Mouse (Mus musculus) limb, embryonic 15.5 days (tissue): ENCODE results near the gene Gmcl1. TPM values are rescaled to one million over a fixed set of nuclear protein-coding genes. Genes with fewer than 3 reads are reported as not detected.
A peak's percentile ranks its signal among the peaks of the same experiment; 100 is the strongest.

Experiments
- ATAC-seq: fragments of 200-750 bp; cut with Nextera tagmentation; 2 replicates; pipeline ENCODE4 v1.8.0; 2017; ENCODE audit warnings: low read depth, moderate TSS enrichment; ENCODE audit not compliant: insufficient number of reproducible peaks, low FRiP score, low TSS enrichment
- H3K27ac ChIP-seq: fragments of 300-500 bp; sonication (generic); 2 replicates; pipeline ENCODE4 v1.5.1; 2015; ENCODE audit warnings: moderate library complexity, mild to moderate bottlenecking, inconsistent platforms
- H3K27me3 ChIP-seq: fragments of 300-500 bp; sonication (generic); 2 replicates; pipeline ENCODE4 v1.6.1; 2015; ENCODE audit warnings: inconsistent platforms
- H3K36me3 ChIP-seq: fragments of 300-500 bp; sonication (generic); 2 replicates; pipeline ENCODE4 v1.6.1; 2015; ENCODE audit warnings: inconsistent platforms
- H3K4me1 ChIP-seq: fragments of 300-500 bp; sonication (generic); 2 replicates; pipeline ENCODE4 v1.6.1; 2015; ENCODE audit warnings: inconsistent platforms
- H3K4me2 ChIP-seq: fragments of 300-500 bp; sonication (generic); 2 replicates; pipeline ENCODE4 v1.6.1; 2015; ENCODE audit warnings: mild to moderate bottlenecking, inconsistent platforms
- H3K4me3 ChIP-seq: fragments of 300-500 bp; sonication (generic); 2 replicates; pipeline ENCODE4 v1.5.1; 2015; ENCODE audit warnings: mild to moderate bottlenecking, inconsistent platforms
- H3K9ac ChIP-seq: fragments of 300-500 bp; sonication (generic); 2 replicates; pipeline ENCODE4 v1.6.1; 2015; ENCODE audit warnings: inconsistent platforms
- H3K9me3 ChIP-seq: fragments of 300-500 bp; sonication (generic); 2 replicates; pipeline ENCODE4 v1.6.1; 2016; ENCODE audit warnings: inconsistent platforms
- WGBS: fragments of 180-500 bp; shearing (Covaris S2); methylation state at CpG from one replicate; pipeline ENCODE4 v1.1.7; 2015; 5-methylcytosine and 5-hydroxymethylcytosine counted together
- polyA plus RNA-seq: library from polyadenylated mRNA; unstranded; fragments of >200 nt; fragmentation: Nextera tagmentation; extraction: Ambion mirVana; gene quantifications from 2 replicates; pipeline ENCODE4 v1.2.1, GENCODE M21; 2015

The Gmcl1 gene
- polyA plus RNA-seq, 1 experiment from 2014 or later: 31.9 TPM

DNA sequence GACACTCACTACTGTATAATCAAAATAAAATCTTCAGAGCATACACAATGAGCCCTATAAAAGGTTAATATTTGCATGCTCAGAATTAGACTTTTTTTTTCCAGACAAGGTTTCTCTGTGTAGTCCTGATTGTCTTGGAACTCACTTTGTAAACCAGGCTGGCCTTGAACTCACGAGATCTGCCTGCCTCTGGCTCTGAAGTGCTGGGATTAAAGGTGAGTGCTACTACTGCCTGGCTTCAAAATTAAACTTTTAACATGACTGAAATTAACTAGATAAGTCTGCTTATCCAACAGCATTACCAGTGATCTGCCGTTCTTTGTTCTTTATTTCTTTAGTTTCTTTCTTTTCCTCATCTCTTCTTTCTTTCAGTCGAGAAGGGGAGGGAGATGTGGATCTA is 51.9 kb downstream of the Gmcl1 start:
- H3K4me3 ChIP-seq: no peak overlapping the region
- peaks cover 11% of the 10 kb centered on the region for H3K4me1 ChIP-seq
- no peak for ATAC-seq
- no peaks in the 10 kb centered on the region for H3K27me3 ChIP-seq
- H3K4me2 ChIP-seq: no peak overlapping the region
- no peak overlapping the region for H3K9ac ChIP-seq
- H3K9me3 ChIP-seq: no peaks in the 10 kb centered on the region
- H3K27ac ChIP-seq: no peak overlapping the region
- peaks cover 61% of the 10 kb centered on the region for H3K36me3 ChIP-seq
- 82% methylated on average over 3 of the region's 3 CpGs for WGBS

DNA sequence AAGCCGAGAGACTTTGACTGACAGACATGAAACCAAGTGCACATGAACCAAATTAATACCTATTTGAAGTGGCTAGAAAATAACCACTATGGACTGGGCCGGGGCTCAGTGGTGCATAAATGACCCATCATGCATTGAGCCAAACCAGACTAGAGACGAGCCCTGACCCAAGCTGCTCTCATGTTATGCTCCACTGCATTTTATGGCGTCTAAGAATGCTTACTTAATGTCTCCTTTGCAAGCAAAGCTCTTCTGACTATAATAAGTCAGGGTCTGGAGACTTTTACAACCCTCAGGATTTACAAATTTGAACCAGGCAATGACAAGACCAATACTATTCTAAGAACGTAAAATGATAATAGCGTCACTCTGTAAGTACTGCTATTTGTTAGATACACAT is 54.8 kb downstream of the Gmcl1 start:
- no peak overlapping the region for H3K4me2 ChIP-seq
- no peaks in the 10 kb centered on the region for H3K9me3 ChIP-seq
- WGBS: 81% methylated on average over 6 of the region's 6 CpGs
- H3K4me1 ChIP-seq: peaks cover 7% of the 10 kb centered on the region; the same call in 1 of the 2 replicates
- no peaks in the 10 kb centered on the region for H3K27me3 ChIP-seq
- no peak overlapping the region for H3K27ac ChIP-seq
- no peak overlapping the region for H3K4me3 ChIP-seq
- no peak for ATAC-seq
- no peak overlapping the region for H3K9ac ChIP-seq
- H3K36me3 ChIP-seq: peaks cover 87% of the 10 kb centered on the region

DNA sequence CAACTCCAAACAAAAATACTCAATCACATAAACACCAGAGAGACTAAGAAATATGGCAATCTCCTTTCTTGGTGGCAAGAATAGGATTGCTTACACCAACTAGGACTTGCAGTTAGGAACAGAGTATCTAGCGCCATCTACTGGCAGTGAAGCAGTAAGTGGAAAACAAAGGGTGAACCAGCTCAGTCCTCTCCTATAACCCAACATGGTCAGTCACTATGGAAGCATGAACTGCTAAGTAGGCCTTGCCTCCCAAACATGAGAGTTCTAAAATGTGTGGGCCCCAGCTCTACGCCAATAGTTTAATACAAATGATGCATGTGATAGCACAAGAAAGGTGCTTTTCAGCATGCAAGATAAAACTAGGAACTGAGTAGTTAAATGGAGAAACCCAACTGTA is 62.3 kb downstream of the Gmcl1 start:
- no peak overlapping the region for H3K4me2 ChIP-seq
- H3K27ac ChIP-seq: no peak overlapping the region
- WGBS: 22% methylated on average over 2 of the region's 2 CpGs

DNA sequence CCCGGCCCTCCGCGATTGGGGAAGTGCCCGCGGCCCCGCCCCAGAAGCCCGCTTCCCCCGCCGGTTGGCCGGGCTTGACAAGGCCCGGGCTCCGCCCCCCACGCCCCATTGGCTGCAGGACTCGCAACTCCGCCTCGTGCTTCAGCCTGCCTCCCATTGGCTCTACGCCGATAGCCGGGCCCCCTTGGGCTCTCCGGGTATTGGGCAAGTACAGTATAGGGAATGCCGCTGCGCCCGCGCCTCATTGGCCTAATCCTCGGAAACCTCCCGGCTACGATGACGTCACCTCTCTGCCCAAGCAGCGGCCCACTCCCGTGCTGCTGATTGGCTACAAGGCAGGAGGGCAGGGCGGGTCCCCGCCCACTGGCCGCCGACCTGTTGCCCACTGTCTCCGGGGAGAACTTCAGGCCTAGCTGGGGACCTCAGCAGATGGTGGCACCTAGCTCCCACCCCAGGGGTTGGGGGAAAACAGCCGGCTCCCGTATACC is 63.9 kb downstream of the Gmcl1 start:
- Histone ChIP-seq H3K9ac (peak overlapping the region; percentile 47), H3K4me1 (peaks cover 25% of the 10 kb centered on the region), H3K9me3 (no peaks in the 10 kb centered on the region), H3K27ac (peak overlapping the region; percentile 76), H3K36me3 (peaks cover 34% of the 10 kb centered on the region), H3K27me3 (no peaks in the 10 kb centered on the region), H3K4me3 (peak overlapping the region; percentile 83), H3K4me2 (peak overlapping the region; percentile 90)
- 2% methylated on average over 35 of the region's 37 CpGs for WGBS
- peak; percentile 100 for ATAC-seq

More for the DNA sequence above, 62.3 kb downstream of the Gmcl1 start:
- Histone ChIP-seq H3K9me3 (no peaks in the 10 kb centered on the region), H3K4me1 (peaks cover 20% of the 10 kb centered on the region), H3K27me3 (no peaks in the 10 kb centered on the region), H3K4me3 (no peak overlapping the region), H3K36me3 (peaks cover 43% of the 10 kb centered on the region), H3K9ac (no peak overlapping the region)
- ATAC-seq: no peak

- under 1% methylated on average over 67 of the region's 76 CpGs for WGBS
- peak within 1 kb of the TSS; percentile 76 for H3K27ac ChIP-seq
- peak; percentile 1; the same call in 1 of the 2 replicates for ATAC-seq
These were observed 64.5 kb downstream of the Gmcl1 start, which contains the start of gene Mxd1 for GRCm38 (mm10) chr6:86668580-86669239. TSS of gene Mxd1 (minus strand) at chr6:86669161.

GRCm38 (mm10) chr6:86667061-86667460 is 66.1 kb downstream of the Gmcl1 start:
- no peak overlapping the region for H3K27ac ChIP-seq
- H3K4me3 ChIP-seq: no peak overlapping the region
- no peak for ATAC-seq
- H3K4me2 ChIP-seq: no peak overlapping the region
- H3K9ac ChIP-seq: no peak overlapping the region
- no peaks in the 10 kb centered on the region for H3K27me3 ChIP-seq
- H3K4me1 ChIP-seq: peaks cover 25% of the 10 kb centered on the region
- 89% methylated on average over 10 of the region's 10 CpGs for WGBS
- peaks cover 33% of the 10 kb centered on the region for H3K36me3 ChIP-seq
- no peaks in the 10 kb centered on the region for H3K9me3 ChIP-seq

More at GRCm38 (mm10) chr6:86668580-86669239, 64.5 kb downstream of the Gmcl1 start, which contains the start of gene Mxd1:
- Histone ChIP-seq H3K27me3 (no peaks in the 10 kb centered on the region), H3K36me3 (peaks cover 36% of the 10 kb centered on the region), H3K9ac (peak within 1 kb of the TSS; percentile 69), H3K4me3 (peak within 1 kb of the TSS; percentile 83), H3K4me1 (peaks cover 25% of the 10 kb centered on the region), H3K9me3 (no peaks in the 10 kb centered on the region), H3K4me2 (peak within 1 kb of the TSS; percentile 90)

- no peak overlapping the region for H3K27ac ChIP-seq
- no peak overlapping the region for H3K9ac ChIP-seq
- no peak overlapping the region for H3K4me3 ChIP-seq
- ATAC-seq: no peak
- H3K4me2 ChIP-seq: no peak overlapping the region
- H3K4me1 ChIP-seq: peaks cover 25% of the 10 kb centered on the region
- 42% methylated on average over 17 of the region's 17 CpGs for WGBS
- no peaks in the 10 kb centered on the region for H3K27me3 ChIP-seq
- H3K9me3 ChIP-seq: no peaks in the 10 kb centered on the region
- peaks cover 33% of the 10 kb centered on the region for H3K36me3 ChIP-seq
These were observed 67.4 kb downstream of the Gmcl1 start for GRCm38 (mm10) chr6:86665560-86666307.

DNA sequence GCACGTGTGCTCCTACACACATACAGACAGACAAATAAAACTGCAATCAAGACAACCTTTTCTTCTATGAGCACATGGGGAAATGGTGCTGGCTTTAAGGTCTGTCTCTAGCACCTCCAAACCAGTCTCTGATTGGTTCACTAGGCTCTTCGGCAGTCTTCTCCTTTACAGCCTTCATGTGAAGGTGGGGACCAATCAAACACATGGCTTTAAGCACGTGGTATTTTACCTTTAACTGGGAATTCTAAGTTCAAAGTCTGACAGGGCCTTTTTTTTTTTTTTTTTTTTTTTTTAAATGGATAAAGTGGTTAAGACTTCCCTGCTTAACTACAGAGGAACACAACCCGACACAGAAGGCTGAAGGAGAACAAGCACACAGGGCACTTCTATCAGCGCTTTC is 68.1 kb downstream of the Gmcl1 start:
- Histone ChIP-seq H3K4me1 (peaks cover 25% of the 10 kb centered on the region), H3K4me2 (no peak overlapping the region), H3K36me3 (peaks cover 39% of the 10 kb centered on the region), H3K4me3 (no peak overlapping the region), H3K27me3 (no peaks in the 10 kb centered on the region), H3K9me3 (no peaks in the 10 kb centered on the region), H3K9ac (no peak overlapping the region), H3K27ac (no peak overlapping the region)
- ATAC-seq: no peak
- 59% methylated on average over 5 of the region's 5 CpGs for WGBS

DNA sequence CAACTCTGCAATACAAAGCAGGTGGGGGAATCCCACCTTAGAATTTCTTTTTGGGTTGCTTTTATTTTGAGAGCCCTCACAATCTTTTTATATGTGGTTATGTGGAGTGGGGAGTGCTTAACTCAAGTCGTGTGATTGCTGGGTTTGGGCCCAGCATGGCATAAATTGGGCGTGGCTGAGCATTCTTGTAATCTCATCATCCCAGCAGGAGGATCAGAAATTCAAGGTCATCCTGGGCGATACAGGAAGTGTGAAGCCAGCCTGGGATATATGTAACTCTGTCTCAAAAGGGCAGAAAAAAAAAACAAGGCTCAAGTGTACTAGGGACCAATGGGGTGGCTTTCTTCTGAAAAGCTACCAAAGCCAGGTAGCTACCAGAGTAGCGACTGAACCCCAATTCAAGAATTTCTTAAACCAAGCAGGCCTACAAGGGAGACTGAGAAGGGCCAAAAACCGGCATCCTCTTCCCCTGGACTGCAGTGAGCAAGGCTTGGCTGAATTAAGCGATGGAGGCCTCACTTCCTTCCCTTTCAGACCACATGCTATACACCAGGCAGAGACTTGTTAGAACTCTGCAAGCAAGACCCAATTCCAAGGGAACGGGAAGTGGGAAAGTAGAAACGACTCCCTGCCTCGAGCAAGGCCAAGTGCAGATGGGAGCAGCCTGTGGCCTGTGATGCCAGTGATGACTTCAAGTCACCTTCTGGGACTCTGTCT is 72.9 kb downstream of the Gmcl1 start:
- H3K9ac ChIP-seq: no peak overlapping the region
- no peaks in the 10 kb centered on the region for H3K27me3 ChIP-seq
- WGBS: 64% methylated on average over 9 of the region's 9 CpGs
- 0 out of 2 replicates have a peak, but pooled peaks cover under 1% of the 10 kb centered on the region for H3K4me1 ChIP-seq
- no peak overlapping the region for H3K27ac ChIP-seq
- no peak overlapping the region for H3K4me3 ChIP-seq
- peaks cover 68% of the 10 kb centered on the region for H3K36me3 ChIP-seq
- no peak for ATAC-seq
- H3K9me3 ChIP-seq: no peaks in the 10 kb centered on the region
- no peak overlapping the region for H3K4me2 ChIP-seq

- Histone ChIP-seq H3K4me3 (no peak overlapping the region), H3K4me2 (no peak overlapping the region), H3K4me1 (no peaks in the 10 kb centered on the region), H3K9ac (no peak overlapping the region), H3K27ac (no peak overlapping the region), H3K27me3 (no peaks in the 10 kb centered on the region), H3K36me3 (peaks cover 65% of the 10 kb centered on the region), H3K9me3 (no peaks in the 10 kb centered on the region)
- 85% methylated on average over 3 of the region's 3 CpGs for WGBS
- no peak for ATAC-seq
These were observed 74.7 kb downstream of the Gmcl1 start for GRCm38 (mm10) chr6:86658501-86658900.

GRCm38 (mm10) chr6:86654270-86654916 is 78.8 kb downstream of the Gmcl1 start:
- H3K9ac ChIP-seq: no peak overlapping the region
- WGBS: 71% methylated on average over 9 of the region's 9 CpGs
- no peaks in the 10 kb centered on the region for H3K9me3 ChIP-seq
- no peak for ATAC-seq
- peaks cover 66% of the 10 kb centered on the region for H3K36me3 ChIP-seq
- H3K4me1 ChIP-seq: no peaks in the 10 kb centered on the region
- no peaks in the 10 kb centered on the region for H3K27me3 ChIP-seq
- no peak overlapping the region for H3K4me3 ChIP-seq
- no peak overlapping the region for H3K4me2 ChIP-seq
- no peak overlapping the region for H3K27ac ChIP-seq
